Mouse (Mus musculus) liver, adult 2 months (tissue): ENCODE data around the gene Cxadr.

Experiments
- CTCF ChIP-seq: fragments of 200-500 bp; IDR thresholded peaks from 2 replicates; pipeline ENCODE4 v1.5.1; 2011; ENCODE audit warnings: low read depth, low read length, control low read depth
- POLR2A ChIP-seq: fragments of 200-500 bp; IDR thresholded peaks from 2 replicates; pipeline ENCODE4 v1.6.1; 2011; ENCODE audit warnings: low read length, control low read depth; ENCODE audit not compliant: insufficient read depth; ENCODE audit errors: extremely low read depth

DNA sequence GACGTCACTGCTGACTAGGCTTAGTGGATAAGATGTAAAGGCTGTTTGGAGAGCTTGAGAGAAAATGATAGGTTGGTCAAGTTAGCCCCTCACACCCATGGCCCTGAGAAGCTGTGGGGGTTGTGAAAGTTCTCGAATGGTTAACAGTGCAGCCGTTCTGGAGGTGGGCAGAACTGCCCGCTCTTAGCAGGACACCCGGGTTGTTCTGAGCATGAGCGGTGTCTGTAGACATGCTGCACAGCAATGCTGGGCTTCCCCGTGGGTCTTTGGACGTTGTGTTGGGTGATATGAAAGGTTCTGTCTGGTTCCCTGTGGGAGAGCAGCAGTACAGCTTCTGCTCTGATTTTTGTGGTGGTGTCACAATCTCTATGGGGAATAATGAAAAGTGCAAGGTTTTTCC lies 5.3 kb downstream of the Cxadr start:
- TF ChIP-seq POLR2A, result no peak
- TF ChIP-seq CTCF, result no peak
